Comparison of ENCODE assay signal across 11 mouse cellular contexts in genomic region chr8:118379657-118380056, GRCm38 (mm10).
DNase-seq lines count a peak whose midpoint lies in the region; ATAC-seq and TF ChIP-seq lines count a peak whose summit lies in the region.
"Had no signal": no experiment of that assay in that cellular context is flagged by ENCODE, and none has a peak within 500 bp of the region (broad histone marks: within the 10 kb centered on the region; RNA-seq: fewer than 3 reads in every experiment).

No protein-coding gene starts in this region.

- no peak for TF ChIP-seq POLR2A in heart, adult 2 months (IDR thresholded peaks at IDR 0.05; ENCODE audit: insufficient read depth, low read depth, low read length)

- TF ChIP-seq EP300 in heart, adult 2 months (IDR thresholded peaks at IDR 0.05; ENCODE audit: insufficient read depth, low read depth, low read length) = no peak

- peak overlapping the region; percentile 52 for H3K27ac ChIP-seq in heart, adult 2 months
- H3K27ac ChIP-seq in midbrain, embryonic 10.5 days (replicated peaks) = peak overlapping the region; percentile 58
- H3K27ac ChIP-seq in liver, embryonic 12.5 days = no peak overlapping the region
- H3K27ac ChIP-seq: liver, embryonic 15.5 days had no signal

- intact Hi-C loops in heart, adult 2 months (cut with DNase I) = loop anchor here (5.0 kb wide), 1 partner anchor 58 kb away; no protein-coding TSS in a partner anchor
- intact Hi-C loops in heart, postnatal 14 days (cut with DNase I) = loop anchor here (5.0 kb wide), 1 partner anchor 92 kb away; no protein-coding TSS in a partner anchor

- H3K4me3 ChIP-seq in heart, adult 2 months = no peak overlapping the region
- H3K4me3 ChIP-seq in midbrain, embryonic 10.5 days = no peak overlapping the region
- no peak overlapping the region for H3K4me3 ChIP-seq in liver, embryonic 12.5 days
- H3K4me3 ChIP-seq: liver, embryonic 15.5 days had no signal

- ATAC-seq in liver, embryonic 12.5 days = no peak
- no peak for ATAC-seq in megakaryocyte-erythroid progenitor cell, adult 5-6 weeks (replicated peaks; ENCODE audit: low FRiP score, low TSS enrichment, poor library complexity, severe bottlenecking)

- H3K9me3 ChIP-seq in midbrain, embryonic 10.5 days (replicated peaks) = no peaks in the 10 kb centered on the region
- no peaks in the 10 kb centered on the region for H3K9me3 ChIP-seq in liver, embryonic 12.5 days (replicated peaks)
- H3K9me3 ChIP-seq: liver, embryonic 15.5 days had no signal

- H3K36me3 ChIP-seq in heart, adult 2 months (ENCODE audit: control insufficient read depth, insufficient read depth, low read length) = no peaks in the 10 kb centered on the region; the same call in 1 of the 2 replicates
- no peaks in the 10 kb centered on the region for H3K36me3 ChIP-seq in midbrain, embryonic 10.5 days
- H3K36me3 ChIP-seq in liver, embryonic 12.5 days = no peaks in the 10 kb centered on the region
- H3K36me3 ChIP-seq: liver, embryonic 15.5 days had no signal

- no peak for DNase-seq in heart, adult 2 months
- DNase-seq in heart, postnatal 14 days = no peak
- peak; percentile 44 for DNase-seq in brain, adult 2 months (ENCODE audit: low read depth, low spot score)
- DNase-seq in frontal cortex, adult 2 months (ENCODE audit: extremely low spot score in 1 of 2, low spot score in 1 of 2) = peak; percentile 15 to 33
- no peak for DNase-seq in midbrain, embryonic 10.5 days (ENCODE audit: low spot score)
- no peak for DNase-seq in thymus, postnatal 10 days (ENCODE audit: low spot score in 2 of 2)
- DNase-seq: gastrocnemius, postnatal 25 days; kidney, postnatal 25 days had no signal

- no peaks in the 10 kb centered on the region for H3K27me3 ChIP-seq in heart, adult 2 months (ENCODE audit: control insufficient read depth, insufficient read depth, low read length)
- H3K27me3 ChIP-seq in midbrain, embryonic 10.5 days (ENCODE audit: low read depth, poor library complexity, severe bottlenecking) = no peaks in the 10 kb centered on the region
- no peaks in the 10 kb centered on the region for H3K27me3 ChIP-seq in liver, embryonic 12.5 days (replicated peaks)
- H3K27me3 ChIP-seq: liver, embryonic 15.5 days had no signal

- peaks cover 9% of the 10 kb centered on the region for H3K4me1 ChIP-seq in heart, adult 2 months (ENCODE audit: control insufficient read depth, insufficient read depth, low read length)
- peaks cover 23% of the 10 kb centered on the region for H3K4me1 ChIP-seq in midbrain, embryonic 10.5 days
- no peaks in the 10 kb centered on the region for H3K4me1 ChIP-seq in liver, embryonic 12.5 days
- H3K4me1 ChIP-seq: liver, embryonic 15.5 days had no signal

- whole genome bisulfite sequencing in heart, adult 2 months = 33% methylated on average over 3 of the region's 3 CpGs
- 49% methylated on average over 3 of the region's 3 CpGs for WGBS in midbrain, embryonic 10.5 days
- WGBS in liver, embryonic 12.5 days (ENCODE audit: insufficient replicate concordance) = 54% methylated on average over 3 of the region's 3 CpGs

- TF ChIP-seq CTCF in heart, adult 2 months (IDR thresholded peaks at IDR 0.05) = no peak

- H3K9ac ChIP-seq in heart, adult 2 months (ENCODE audit: low read depth, low read length) = 0 out of 2 replicates have a peak overlapping the region, but pooled peaks have one; percentile 2
- H3K9ac ChIP-seq in liver, embryonic 12.5 days = no peak overlapping the region
- H3K9ac ChIP-seq: liver, embryonic 15.5 days had no signal

- H3K79me2 ChIP-seq in heart, adult 2 months (replicated peaks; ENCODE audit: control insufficient read depth, insufficient read depth, low read length) = no peaks in the 10 kb centered on the region

- no peak overlapping the region for H3K4me2 ChIP-seq in liver, embryonic 12.5 days
- H3K4me2 ChIP-seq: liver, embryonic 15.5 days had no signal

Comparison
In these comparisons a context has a peak if more than half of its experiments do, and no peak if none do; other contexts are left out.
1. DNase-seq: peak in brain, adult 2 months (single experiment) and frontal cortex, adult 2 months (2 of 2); none in heart, adult 2 months (0 of 2), heart, postnatal 14 days (0 of 2), midbrain, embryonic 10.5 days (single experiment) and thymus, postnatal 10 days (0 of 2).